Mouse (Mus musculus) midbrain, embryonic 13.5 days (tissue): ENCODE data around the gene Dthd1. TPM values are rescaled to one million over a fixed set of nuclear protein-coding genes. Genes with fewer than 3 reads are reported as not detected.

Experiments
- ATAC-seq: fragments of 200-750 bp; cut with Nextera tagmentation; 2 replicates; pipeline ENCODE4 v1.8.0; 2017; ENCODE audit warnings: mild to moderate bottlenecking, moderate TSS enrichment, moderate library complexity
- H3K27ac ChIP-seq: fragments of 300-500 bp; sonication (generic); 2 replicates; pipeline ENCODE4 v1.5.1; 2015; ENCODE audit warnings: inconsistent platforms, mild to moderate bottlenecking, moderate library complexity
- H3K27me3 ChIP-seq: fragments of 300-500 bp; sonication (generic); 2 replicates; pipeline ENCODE4 v1.6.1; 2015; ENCODE audit warnings: mild to moderate bottlenecking, inconsistent platforms
- H3K36me3 ChIP-seq: fragments of 300-500 bp; sonication (generic); 2 replicates; pipeline ENCODE4 v1.6.1; 2015; ENCODE audit warnings: mild to moderate bottlenecking, inconsistent platforms
- H3K4me1 ChIP-seq: fragments of 300-500 bp; sonication (generic); replicated peaks from 2 replicates; pipeline ENCODE4 v1.6.1; 2015; ENCODE audit warnings: inconsistent platforms
- H3K4me2 ChIP-seq: fragments of 300-500 bp; sonication (generic); replicated peaks from 2 replicates; pipeline ENCODE4 v1.6.1; 2015; ENCODE audit warnings: moderate library complexity, mild to moderate bottlenecking, inconsistent platforms
- H3K4me3 ChIP-seq: fragments of 300-500 bp; sonication (generic); replicated peaks from 2 replicates; pipeline ENCODE4 v1.5.1; 2015; ENCODE audit warnings: mild to moderate bottlenecking, inconsistent platforms
- H3K9ac ChIP-seq: fragments of 300-500 bp; sonication (generic); replicated peaks from 2 replicates; pipeline ENCODE4 v1.6.1; 2015; ENCODE audit warnings: mild to moderate bottlenecking, inconsistent platforms
- H3K9me3 ChIP-seq: fragments of 300-500 bp; sonication (generic); 2 replicates; pipeline ENCODE4 v1.6.1; 2016; ENCODE audit warnings: mild to moderate bottlenecking, inconsistent platforms
- WGBS: fragments of 180-500 bp; shearing (Covaris S2); methylation state at CpG from one replicate; pipeline ENCODE4 v1.1.7; 2015; 5-methylcytosine and 5-hydroxymethylcytosine counted together
- polyA plus RNA-seq: library from polyadenylated mRNA; unstranded; fragments of >200 nt; fragmentation: Nextera tagmentation; extraction: Ambion mirVana; gene quantifications from 2 replicates; pipeline ENCODE4 v1.2.1, GENCODE M21; 2015

Gene Dthd1
- polyA plus RNA-seq, 1 experiment from 2014 or later = not detected

GRCm38 (mm10) chr5:62815741-62816140 is 2.1 kb downstream of the Dthd1 start:
- Histone ChIP-seq H3K27ac (no peak overlapping the region), H3K4me3 (no peak overlapping the region), H3K9me3 (no peaks in the 10 kb centered on the region), H3K4me1 (no peaks in the 10 kb centered on the region), H3K9ac (no peak overlapping the region), H3K4me2 (no peak overlapping the region), H3K27me3 (no peaks in the 10 kb centered on the region), H3K36me3 (no peaks in the 10 kb centered on the region)
- WGBS = 87% methylated on average over 1 of the region's 1 CpGs
- ATAC-seq = no peak

DNA sequence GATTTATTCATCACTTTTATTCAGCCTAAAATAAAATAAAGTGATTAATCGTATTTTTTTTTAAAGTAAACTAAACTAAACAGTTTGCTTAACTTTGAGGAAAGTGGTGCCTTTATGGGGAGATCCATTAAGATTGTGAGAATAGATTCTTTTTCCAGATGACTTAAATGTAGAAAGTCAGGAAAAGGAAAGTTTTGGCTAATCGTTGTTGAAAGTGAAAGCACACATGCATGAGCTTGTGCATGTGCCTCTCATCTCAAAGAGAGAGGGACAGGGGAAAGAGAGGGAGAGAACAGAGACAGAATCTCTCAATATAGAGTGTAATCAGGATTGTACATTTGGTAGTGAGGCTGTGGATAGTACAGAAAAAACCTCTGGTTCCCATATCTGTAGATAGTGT is 5.9 kb downstream of the Dthd1 start:
- H3K36me3 ChIP-seq = no peaks in the 10 kb centered on the region
- H3K4me2 ChIP-seq = no peak overlapping the region
- H3K9me3 ChIP-seq = no peaks in the 10 kb centered on the region
- WGBS = 88% methylated on average over 2 of the region's 2 CpGs
- ATAC-seq = no peak
- H3K27ac ChIP-seq = no peak overlapping the region
- H3K4me1 ChIP-seq = no peaks in the 10 kb centered on the region
- H3K27me3 ChIP-seq = no peaks in the 10 kb centered on the region
- H3K9ac ChIP-seq = no peak overlapping the region
- H3K4me3 ChIP-seq = no peak overlapping the region

- no peaks in the 10 kb centered on the region for H3K36me3 ChIP-seq
- H3K4me1 ChIP-seq = no peaks in the 10 kb centered on the region
- ATAC-seq = no peak
- WGBS = 73% methylated on average over 8 of the region's 8 CpGs
- H3K27me3 ChIP-seq = no peaks in the 10 kb centered on the region
- H3K9ac ChIP-seq = no peak overlapping the region
- no peak overlapping the region for H3K4me3 ChIP-seq
- H3K9me3 ChIP-seq = no peaks in the 10 kb centered on the region
- H3K27ac ChIP-seq = no peak overlapping the region
- H3K4me2 ChIP-seq = no peak overlapping the region
Measured at GRCm38 (mm10) chr5:62820363-62821271, 7.0 kb downstream of the Dthd1 start.

DNA sequence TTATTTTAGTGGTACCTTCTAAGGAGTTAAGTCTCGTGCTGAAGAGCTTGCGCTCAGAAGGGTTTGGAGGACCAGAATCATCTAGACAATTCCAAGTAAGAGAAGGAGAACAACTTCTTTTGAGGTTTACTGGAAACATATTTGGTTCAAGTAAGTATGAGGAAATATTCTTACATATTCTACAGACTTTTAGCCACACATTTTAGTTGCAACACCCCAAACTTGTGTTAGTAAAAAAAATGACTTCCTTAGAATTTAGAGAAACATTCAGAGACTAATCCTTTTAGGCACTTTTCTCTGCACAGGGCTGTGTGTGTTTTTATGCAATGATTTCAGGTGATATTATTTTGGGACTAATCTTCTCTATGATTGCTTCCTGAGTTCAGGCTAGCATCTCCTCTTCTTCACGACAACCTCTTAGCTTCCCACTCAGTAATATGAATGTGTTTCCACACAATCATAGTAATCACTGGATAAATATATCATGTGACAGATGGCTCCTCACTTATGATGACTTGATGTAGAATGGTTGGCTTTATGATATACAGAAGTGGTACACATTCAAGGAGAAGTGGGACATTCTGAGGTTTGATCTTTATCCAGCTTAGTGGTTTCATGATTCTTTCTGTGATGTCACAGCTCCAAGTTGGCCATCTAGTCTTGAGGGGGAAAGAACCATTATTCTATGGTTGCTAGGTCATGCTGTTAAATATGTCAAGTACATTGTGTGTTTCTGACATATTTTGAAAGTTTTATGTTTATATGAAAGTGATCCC is 29.5 kb downstream of the Dthd1 start:
- Histone ChIP-seq H3K9ac (no peak overlapping the region), H3K4me1 (no peaks in the 10 kb centered on the region), H3K27me3 (no peaks in the 10 kb centered on the region), H3K36me3 (no peaks in the 10 kb centered on the region), H3K27ac (no peak overlapping the region), H3K4me2 (no peak overlapping the region), H3K4me3 (no peak overlapping the region), H3K9me3 (no peaks in the 10 kb centered on the region)
- WGBS = 92% methylated on average over 3 of the region's 3 CpGs
- ATAC-seq = no peak

DNA sequence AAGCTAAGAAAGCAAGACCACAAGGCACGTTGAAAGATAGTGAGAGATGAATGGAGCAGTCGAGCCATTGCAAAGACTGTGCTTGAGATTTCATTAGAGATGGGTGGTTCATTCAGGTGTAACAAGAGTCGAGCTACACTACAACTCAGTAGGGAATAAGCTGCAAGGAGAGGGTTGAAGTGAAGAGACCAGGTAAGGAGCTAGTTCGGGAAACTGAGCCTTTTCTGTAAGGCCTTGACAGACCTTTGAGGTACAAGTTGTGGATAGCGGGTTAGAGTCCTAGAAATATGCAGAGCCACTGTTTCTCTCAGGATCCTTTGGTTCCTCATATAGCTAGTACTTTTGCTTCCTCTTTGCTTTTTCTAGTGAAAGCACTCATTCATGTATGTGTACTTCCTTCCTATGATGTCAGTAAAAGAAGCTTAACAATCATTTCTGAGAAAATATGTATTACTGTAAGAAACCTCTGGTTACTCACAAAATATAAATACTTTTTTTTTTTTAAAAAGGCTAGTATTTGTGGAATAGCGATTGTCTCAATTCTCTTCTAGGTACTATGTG is 33.0 kb downstream of the Dthd1 start:
- no peaks in the 10 kb centered on the region for H3K9me3 ChIP-seq
- no peaks in the 10 kb centered on the region for H3K27me3 ChIP-seq
- H3K4me3 ChIP-seq = no peak overlapping the region
- no peak for ATAC-seq
- H3K4me2 ChIP-seq = no peak overlapping the region
- H3K9ac ChIP-seq = no peak overlapping the region
- H3K36me3 ChIP-seq = no peaks in the 10 kb centered on the region
- WGBS = 86% methylated on average over 6 of the region's 6 CpGs
- no peak overlapping the region for H3K27ac ChIP-seq
- no peaks in the 10 kb centered on the region for H3K4me1 ChIP-seq

DNA sequence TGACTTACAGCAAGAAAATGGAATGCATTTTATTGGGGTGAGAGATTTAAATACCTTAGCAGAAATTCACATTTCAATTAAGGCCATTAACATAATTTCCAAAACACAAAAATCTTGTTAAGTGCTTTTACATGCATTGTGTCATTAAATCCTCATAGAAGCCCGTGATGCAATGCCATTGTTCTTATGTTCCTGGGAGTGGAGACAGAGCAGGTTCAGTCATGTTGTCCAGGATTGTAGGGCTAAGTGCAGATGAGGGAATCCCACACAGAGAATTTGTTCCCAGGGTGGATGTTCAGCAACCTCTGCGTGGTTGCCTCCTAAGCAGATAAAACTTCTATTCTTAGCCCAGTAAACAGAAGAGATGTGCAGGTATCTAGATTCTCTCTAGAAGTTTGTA is 37.7 kb downstream of the Dthd1 start:
- Histone ChIP-seq H3K4me2 (no peak overlapping the region), H3K9ac (no peak overlapping the region), H3K27ac (no peak overlapping the region), H3K9me3 (no peaks in the 10 kb centered on the region), H3K4me3 (no peak overlapping the region), H3K27me3 (no peaks in the 10 kb centered on the region), H3K4me1 (no peaks in the 10 kb centered on the region), H3K36me3 (no peaks in the 10 kb centered on the region)
- no peak for ATAC-seq
- whole genome bisulfite sequencing = 77% methylated on average over 2 of the region's 2 CpGs

DNA sequence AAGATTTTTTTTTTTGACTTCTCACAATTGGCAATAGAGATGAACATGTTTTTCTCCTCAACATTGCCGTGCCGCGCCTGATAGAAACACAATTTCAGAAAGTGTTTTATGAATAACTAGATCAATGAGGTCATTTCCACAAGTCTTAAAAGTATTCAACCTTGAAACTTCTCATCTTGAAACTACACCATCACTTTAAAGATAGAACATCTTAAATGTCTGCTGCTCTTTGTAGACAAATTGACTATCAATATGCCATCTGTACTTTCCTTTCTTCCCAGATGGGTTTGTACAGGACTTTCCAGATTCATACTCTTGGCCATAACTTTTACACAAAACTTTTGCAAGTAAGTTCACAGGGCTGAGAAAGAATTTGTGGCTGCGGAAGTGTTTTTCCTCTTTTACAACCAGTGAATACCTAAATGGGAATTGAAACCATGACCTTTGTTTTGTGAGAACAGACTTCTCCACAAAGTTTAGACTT is 40.8 kb downstream of the Dthd1 start:
- Histone ChIP-seq H3K27ac (no peak overlapping the region), H3K27me3 (no peaks in the 10 kb centered on the region), H3K4me3 (no peak overlapping the region), H3K4me1 (no peaks in the 10 kb centered on the region), H3K4me2 (no peak overlapping the region), H3K9me3 (no peaks in the 10 kb centered on the region), H3K36me3 (no peaks in the 10 kb centered on the region), H3K9ac (no peak overlapping the region)
- 90% methylated on average over 4 of the region's 4 CpGs for WGBS
- ATAC-seq = no peak

DNA sequence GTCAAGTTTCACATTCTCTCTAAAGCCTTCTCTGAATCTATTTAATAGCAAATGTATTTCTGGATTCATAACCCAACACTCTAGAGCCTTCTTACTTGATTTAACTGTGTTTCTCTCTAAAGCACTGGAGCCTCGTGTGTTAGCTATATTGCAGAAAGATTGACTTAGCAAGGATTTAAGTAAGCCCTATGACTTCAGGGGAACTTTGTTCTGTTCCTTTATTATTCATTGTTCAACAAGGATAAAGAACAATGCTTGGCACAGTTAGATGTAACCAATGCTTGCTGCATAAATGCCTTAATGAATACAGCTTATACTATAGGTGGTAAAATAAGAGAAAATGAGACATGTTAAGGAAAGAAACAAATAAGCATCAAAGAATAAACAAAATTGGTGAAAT is 43.9 kb downstream of the Dthd1 start:
- Histone ChIP-seq H3K27me3 (no peaks in the 10 kb centered on the region), H3K4me3 (no peak overlapping the region), H3K27ac (no peak overlapping the region), H3K9me3 (no peaks in the 10 kb centered on the region), H3K4me2 (no peak overlapping the region), H3K9ac (no peak overlapping the region), H3K36me3 (no peaks in the 10 kb centered on the region), H3K4me1 (no peaks in the 10 kb centered on the region)
- no peak for ATAC-seq
- 67% methylated on average over 1 of the region's 1 CpGs for WGBS

DNA sequence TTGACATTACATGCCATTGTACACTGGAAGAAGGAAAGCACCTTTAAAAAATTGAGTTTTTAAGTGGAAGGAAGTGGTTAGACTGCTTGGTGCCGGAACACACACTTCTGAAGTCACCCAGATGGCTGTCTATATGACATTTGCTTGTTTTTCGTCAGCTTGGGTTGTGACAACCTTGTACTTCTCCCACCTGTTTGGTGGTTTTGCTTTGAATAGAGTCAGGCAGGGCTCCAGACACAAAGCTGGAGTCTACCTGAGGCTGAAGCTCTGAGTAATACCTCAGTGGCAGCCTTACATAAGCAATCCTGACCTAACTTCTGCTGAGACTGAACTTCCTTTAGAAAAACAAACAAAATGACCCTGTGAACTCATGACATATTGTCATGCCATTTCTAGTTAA is 44.7 kb downstream of the Dthd1 start:
- Histone ChIP-seq H3K36me3 (no peaks in the 10 kb centered on the region), H3K4me1 (no peaks in the 10 kb centered on the region), H3K4me2 (no peak overlapping the region), H3K9me3 (no peaks in the 10 kb centered on the region), H3K27ac (no peak overlapping the region), H3K9ac (no peak overlapping the region), H3K4me3 (no peak overlapping the region), H3K27me3 (no peaks in the 10 kb centered on the region)
- no peak for ATAC-seq
- 90% methylated on average over 2 of the region's 2 CpGs for WGBS

- no peaks in the 10 kb centered on the region for H3K27me3 ChIP-seq
- H3K4me1 ChIP-seq = no peaks in the 10 kb centered on the region
- no peak overlapping the region for H3K9ac ChIP-seq
- H3K36me3 ChIP-seq = no peaks in the 10 kb centered on the region
- WGBS = 81% methylated on average over 3 of the region's 3 CpGs
- no peak overlapping the region for H3K4me3 ChIP-seq
- no peaks in the 10 kb centered on the region for H3K9me3 ChIP-seq
- H3K4me2 ChIP-seq = no peak overlapping the region
- H3K27ac ChIP-seq = no peak overlapping the region
- ATAC-seq = no peak
Measured at GRCm38 (mm10) chr5:62864348-62864747, 50.7 kb downstream of the Dthd1 start.

DNA sequence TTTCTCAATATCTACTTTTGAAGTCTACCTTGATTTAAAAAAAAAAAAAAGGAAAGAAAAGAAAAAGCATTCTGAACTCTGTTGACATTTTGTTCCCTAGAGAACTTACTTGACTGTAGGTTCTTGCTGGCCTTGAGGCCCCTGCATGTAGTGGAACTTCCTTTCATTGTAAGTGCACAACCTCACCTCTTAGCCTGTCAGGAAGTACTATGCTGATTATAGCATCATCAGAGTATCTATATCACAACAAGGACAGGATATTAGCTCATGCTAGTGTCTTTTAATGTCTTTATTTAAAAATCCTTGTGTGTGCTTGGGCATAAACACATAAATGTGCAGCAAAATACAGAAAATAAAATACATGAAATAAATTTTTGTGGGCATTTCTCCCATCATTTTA is 53.4 kb downstream of the Dthd1 start:
- H3K4me2 ChIP-seq = no peak overlapping the region
- no peaks in the 10 kb centered on the region for H3K9me3 ChIP-seq
- H3K4me3 ChIP-seq = no peak overlapping the region
- no peaks in the 10 kb centered on the region for H3K36me3 ChIP-seq
- no peak overlapping the region for H3K9ac ChIP-seq
- H3K27ac ChIP-seq = no peak overlapping the region
- H3K4me1 ChIP-seq = no peaks in the 10 kb centered on the region
- H3K27me3 ChIP-seq = no peaks in the 10 kb centered on the region
- ATAC-seq = no peak

DNA sequence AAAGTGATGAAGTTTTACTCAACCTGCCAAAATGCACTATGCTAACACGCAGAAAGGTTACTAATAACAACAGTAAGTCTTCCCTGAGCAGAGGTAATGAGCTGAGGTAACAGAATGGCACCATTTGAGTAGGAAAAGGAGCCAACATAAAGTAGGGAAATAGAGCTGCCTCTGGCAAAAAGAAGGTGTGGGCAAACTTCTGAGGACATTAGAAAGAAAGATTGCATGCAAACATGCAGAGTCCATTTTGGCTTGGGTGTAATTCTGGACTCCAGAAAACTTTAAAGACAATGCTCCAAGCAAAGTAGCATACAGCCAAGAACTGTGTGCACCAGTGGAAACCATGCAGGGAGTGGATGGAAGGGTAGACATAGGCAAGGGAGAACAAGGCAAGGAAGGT is 65.9 kb downstream of the Dthd1 start:
- no peaks in the 10 kb centered on the region for H3K9me3 ChIP-seq
- no peak overlapping the region for H3K4me3 ChIP-seq
- no peak overlapping the region for H3K4me2 ChIP-seq
- H3K4me1 ChIP-seq = no peaks in the 10 kb centered on the region
- no peak overlapping the region for H3K9ac ChIP-seq
- ATAC-seq = no peak
- H3K36me3 ChIP-seq = no peaks in the 10 kb centered on the region
- 73% methylated on average over 1 of the region's 1 CpGs for WGBS
- no peak overlapping the region for H3K27ac ChIP-seq
- H3K27me3 ChIP-seq = no peaks in the 10 kb centered on the region
